Mouse (Mus musculus) kidney, embryonic 16.5 days (tissue): ENCODE data around the gene Axin2. TPM values are rescaled to one million over a fixed set of nuclear protein-coding genes. Genes with fewer than 3 reads are reported as not detected.
A peak's percentile ranks its signal among the peaks of the same experiment; 100 is the strongest.

ENCODE experiments used
- ATAC-seq: fragments of 200-750 bp; cut with Nextera tagmentation; 2 replicates; pipeline ENCODE4 v1.8.0; 2017; ENCODE audit warnings: moderate TSS enrichment; ENCODE audit not compliant: low FRiP score, low TSS enrichment
- H3K27ac ChIP-seq: fragments of 300-500 bp; sonication (generic); 2 replicates; pipeline ENCODE4 v1.5.1; 2014; ENCODE audit warnings: low read length
- H3K27me3 ChIP-seq: fragments of 300-500 bp; sonication (generic); 2 replicates; pipeline ENCODE4 v1.6.1; 2014; ENCODE audit warnings: low read length, control low read depth, mixed read lengths; ENCODE audit not compliant: insufficient read depth
- H3K36me3 ChIP-seq: fragments of 300-500 bp; sonication (generic); 2 replicates; pipeline ENCODE4 v1.6.1; 2014; ENCODE audit warnings: low read length, control low read depth, mixed read lengths; ENCODE audit not compliant: insufficient read depth
- H3K4me1 ChIP-seq: fragments of 300-500 bp; sonication (generic); 2 replicates; pipeline ENCODE4 v1.6.1; 2014; ENCODE audit warnings: low read length, control low read depth, mixed read lengths; ENCODE audit not compliant: insufficient read depth
- H3K4me2 ChIP-seq: fragments of 300-500 bp; sonication (generic); replicated peaks from 2 replicates; pipeline ENCODE4 v1.6.1; 2014; ENCODE audit warnings: low read depth, low read length
- H3K4me3 ChIP-seq: fragments of 300-500 bp; sonication (generic); 2 replicates; pipeline ENCODE4 v1.5.1; 2014; ENCODE audit warnings: mild to moderate bottlenecking, low read length
- H3K9ac ChIP-seq: fragments of 300-500 bp; sonication (generic); replicated peaks from 2 replicates; pipeline ENCODE4 v1.6.1; 2014; ENCODE audit warnings: low read length
- H3K9me3 ChIP-seq: fragments of 300-500 bp; sonication (generic); 2 replicates; pipeline ENCODE4 v1.6.1; 2016; ENCODE audit warnings: low read length, control low read depth
- WGBS: fragments of 180-500 bp; shearing (Covaris S2); extraction: QIAGEN DNeasy Blood & Tissue Kit; methylation state at CpG from one replicate; pipeline ENCODE4 v1.1.7; 2014; 5-methylcytosine and 5-hydroxymethylcytosine counted together
- polyA plus RNA-seq: library from polyadenylated mRNA; unstranded; fragments of >200 nt; fragmentation: Nextera tagmentation; extraction: Ambion mirVana; gene quantifications from 2 replicates; pipeline ENCODE4 v1.2.1, GENCODE M21; 2015

The Axin2 gene
- polyA plus RNA-seq, 1 experiment from 2014 or later, result 4.7 TPM

- Histone ChIP-seq H3K27me3 (no peaks in the 10 kb centered on the region), H3K9me3 (no peaks in the 10 kb centered on the region), H3K36me3 (peaks cover 44% of the 10 kb centered on the region), H3K4me3 (no peak overlapping the region), H3K27ac (no peak overlapping the region), H3K4me1 (peaks cover 16% of the 10 kb centered on the region), H3K9ac (no peak overlapping the region), H3K4me2 (no peak overlapping the region)
- ATAC-seq, result no peak
- 48% methylated on average over 18 of the region's 18 CpGs for WGBS
Measured at GRCm38 (mm10) chr11:108936016-108936792, 16.1 kb downstream of the Axin2 start.

GRCm38 (mm10) chr11:108940655-108941412 lies 20.7 kb downstream of the Axin2 start:
- Histone ChIP-seq H3K4me3 (no peak overlapping the region), H3K9ac (no peak overlapping the region), H3K27me3 (no peaks in the 10 kb centered on the region), H3K4me1 (peaks cover 8% of the 10 kb centered on the region; the same call in 1 of the 2 replicates), H3K27ac (no peak overlapping the region), H3K9me3 (no peaks in the 10 kb centered on the region), H3K4me2 (no peak overlapping the region), H3K36me3 (peaks cover 61% of the 10 kb centered on the region)
- 53% methylated on average over 19 of the region's 19 CpGs for WGBS
- ATAC-seq, result no peak

GRCm38 (mm10) chr11:108941836-108942235 lies 21.7 kb downstream of the Axin2 start:
- Histone ChIP-seq H3K27me3 (no peaks in the 10 kb centered on the region), H3K27ac (no peak overlapping the region), H3K4me2 (no peak overlapping the region), H3K4me1 (peaks cover 5% of the 10 kb centered on the region; the same call in 1 of the 2 replicates), H3K4me3 (no peak overlapping the region), H3K36me3 (peaks cover 71% of the 10 kb centered on the region), H3K9ac (no peak overlapping the region), H3K9me3 (no peaks in the 10 kb centered on the region)
- 89% methylated on average over 18 of the region's 18 CpGs for WGBS
- ATAC-seq, result 0 out of 2 replicates have a peak, but pooled peaks have one; percentile 17

- Histone ChIP-seq H3K9ac (no peak overlapping the region), H3K27ac (no peak overlapping the region), H3K4me3 (no peak overlapping the region), H3K36me3 (peaks cover 73% of the 10 kb centered on the region), H3K9me3 (no peaks in the 10 kb centered on the region), H3K27me3 (no peaks in the 10 kb centered on the region), H3K4me2 (no peak overlapping the region), H3K4me1 (peaks cover 5% of the 10 kb centered on the region; the same call in 1 of the 2 replicates)
- ATAC-seq, result no peak
- WGBS, result 72% methylated on average over 11 of the region's 11 CpGs
Measured at GRCm38 (mm10) chr11:108943741-108944140, 23.6 kb downstream of the Axin2 start.

- Histone ChIP-seq H3K4me3 (no peak overlapping the region), H3K27me3 (no peaks in the 10 kb centered on the region), H3K9ac (no peak overlapping the region), H3K4me2 (no peak overlapping the region), H3K27ac (no peak overlapping the region), H3K4me1 (peaks cover 5% of the 10 kb centered on the region; the same call in 1 of the 2 replicates), H3K9me3 (no peaks in the 10 kb centered on the region), H3K36me3 (peaks cover 77% of the 10 kb centered on the region)
- ATAC-seq, result no peak
- 91% methylated on average over 9 of the region's 9 CpGs for whole genome bisulfite sequencing
Measured at GRCm38 (mm10) chr11:108945666-108946065, 25.5 kb downstream of the Axin2 start.

GRCm38 (mm10) chr11:108947425-108948184 lies 27.5 kb downstream of the Axin2 start:
- Histone ChIP-seq H3K4me3 (no peak overlapping the region), H3K27ac (no peak overlapping the region), H3K27me3 (no peaks in the 10 kb centered on the region), H3K9ac (no peak overlapping the region), H3K4me1 (no peaks in the 10 kb centered on the region), H3K9me3 (no peaks in the 10 kb centered on the region), H3K4me2 (no peak overlapping the region), H3K36me3 (peaks cover 65% of the 10 kb centered on the region)
- ATAC-seq, result no peak
- WGBS, result 83% methylated on average over 20 of the region's 20 CpGs

- 65% methylated on average over 7 of the region's 7 CpGs for WGBS
- Histone ChIP-seq H3K9me3 (no peaks in the 10 kb centered on the region), H3K4me3 (no peak overlapping the region), H3K4me2 (no peak overlapping the region), H3K27me3 (no peaks in the 10 kb centered on the region), H3K9ac (no peak overlapping the region), H3K4me1 (no peaks in the 10 kb centered on the region), H3K27ac (no peak overlapping the region), H3K36me3 (peaks cover 59% of the 10 kb centered on the region)
- no peak for ATAC-seq
Measured at GRCm38 (mm10) chr11:108948501-108948900, 28.4 kb downstream of the Axin2 start.

- Histone ChIP-seq H3K9me3 (no peaks in the 10 kb centered on the region), H3K27ac (no peak overlapping the region), H3K36me3 (peaks cover 55% of the 10 kb centered on the region), H3K4me3 (no peak overlapping the region), H3K27me3 (no peaks in the 10 kb centered on the region), H3K9ac (no peak overlapping the region), H3K4me2 (no peak overlapping the region), H3K4me1 (no peaks in the 10 kb centered on the region)
- no peak for ATAC-seq
- WGBS, result 89% methylated on average over 10 of the region's 10 CpGs
Measured at GRCm38 (mm10) chr11:108948931-108949330, 28.8 kb downstream of the Axin2 start.

- Histone ChIP-seq H3K27me3 (no peaks in the 10 kb centered on the region), H3K9me3 (no peaks in the 10 kb centered on the region; the same call in 1 of the 2 replicates), H3K27ac (no peak overlapping the region), H3K4me1 (no peaks in the 10 kb centered on the region), H3K4me2 (no peak overlapping the region), H3K36me3 (peaks cover 21% of the 10 kb centered on the region; the same call in 1 of the 2 replicates), H3K9ac (no peak overlapping the region), H3K4me3 (no peak overlapping the region)
- 68% methylated on average over 5 of the region's 5 CpGs for WGBS
- no peak for ATAC-seq
Measured at GRCm38 (mm10) chr11:108952343-108952742, 32.2 kb downstream of the Axin2 start.
